Mouse (Mus musculus): ENCODE data around the gene Ccl27b. TPM values are rescaled to one million over a fixed set of nuclear protein-coding genes. Genes with fewer than 3 reads are reported as not detected.
"Not testable (repeated sequence)": the region's sequence is repeated elsewhere in the genome, so short reads cannot be mapped to it uniquely, and the experiment has no call there.

The Ccl27b gene
- polyA plus RNA-seq (2016; fragmentation: Nextera tagmentation; extraction: Ambion mirVana): not detected in 2 replicates

DNA sequence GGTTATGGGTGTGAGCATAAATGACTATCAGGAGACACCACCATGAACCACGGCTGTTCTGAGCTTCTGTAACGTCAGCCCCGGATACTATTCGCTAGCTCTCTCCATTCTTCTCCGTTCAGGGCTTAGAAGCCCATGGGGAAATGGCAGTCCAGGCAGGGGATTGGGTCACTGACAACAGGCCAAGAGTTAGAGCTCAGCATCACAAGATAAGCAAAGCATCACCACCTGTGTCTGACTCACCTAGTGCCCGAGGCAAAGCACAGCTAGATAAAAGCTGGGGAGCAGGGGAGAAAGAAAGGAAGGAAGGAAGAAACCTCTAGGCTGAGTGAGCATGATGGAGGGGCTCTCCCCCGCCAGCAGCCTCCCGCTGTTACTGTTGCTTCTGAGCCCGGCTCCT is at the start of gene Ccl27b:
Gene Ccl27b, plus strand, starts transcription at position 301 of the 400 bp plus-strand sequence.
- WGBS: no CpG with 5 or more reads among the region's 9 CpGs
- not testable (repeated sequence) for H3K4me1 ChIP-seq; H3K27ac ChIP-seq; ATAC-seq (ENCODE audit: low FRiP score, low read depth); H3K9ac ChIP-seq; H3K9me3 ChIP-seq; H3K27me3 ChIP-seq (replicated peaks); H3K4me2 ChIP-seq (replicated peaks); H3K4me3 ChIP-seq; H3K36me3 ChIP-seq

DNA sequence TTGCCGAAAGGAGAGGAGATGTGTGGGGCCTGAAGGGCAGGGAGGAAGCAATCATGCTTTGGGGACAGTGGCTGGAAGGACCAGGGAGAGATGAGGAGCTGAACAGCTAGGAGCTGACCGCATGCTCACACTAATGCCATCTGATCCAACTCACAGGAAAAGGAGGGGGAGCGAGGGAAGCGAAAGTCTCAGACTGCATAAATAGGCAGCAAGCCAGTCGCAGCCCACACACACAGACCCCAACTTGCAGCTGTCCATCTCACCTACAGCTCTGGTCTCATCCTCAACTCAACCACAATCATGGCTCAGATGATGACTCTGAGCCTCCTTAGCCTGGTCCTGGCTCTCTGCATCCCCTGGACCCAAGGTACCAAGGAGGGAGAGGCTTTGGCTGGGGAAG is 43.2 kb upstream of the Ccl27b start, which contains the start of gene Gm10591:
Gene Gm10591, plus strand, starts transcription at position 301 of the 400 bp plus-strand sequence.
- H3K9me3 ChIP-seq; H3K36me3 ChIP-seq; H3K27ac ChIP-seq; ATAC-seq (ENCODE audit: low FRiP score, low read depth); H3K4me1 ChIP-seq; H3K9ac ChIP-seq; H3K4me2 ChIP-seq (replicated peaks); H3K4me3 ChIP-seq; H3K27me3 ChIP-seq (replicated peaks): not testable (repeated sequence)
- no CpG with 5 or more reads among the region's 5 CpGs for WGBS

DNA sequence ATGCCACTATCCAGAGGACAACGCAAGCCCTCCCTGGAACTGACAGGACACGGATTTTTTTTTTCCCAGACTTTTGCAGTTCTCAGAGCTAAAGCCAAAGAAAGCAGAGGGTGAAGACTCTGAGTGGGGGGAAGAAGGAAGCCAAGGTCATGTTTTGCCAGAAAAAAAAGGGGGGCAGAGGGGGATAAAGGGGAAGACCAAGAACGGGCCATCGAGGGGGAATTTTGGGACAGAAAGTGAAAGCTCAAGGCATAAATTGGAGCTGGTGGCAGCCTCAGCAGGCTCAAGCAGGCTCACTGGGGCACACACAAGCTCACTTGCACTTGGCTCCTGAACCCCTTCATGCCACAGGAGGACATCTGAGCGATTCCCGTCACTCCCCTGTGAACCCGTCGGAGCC is 25.6 kb upstream of the Ccl27b start, which contains the start of gene Gm2564:
Gene Gm2564, plus strand, starts transcription at position 301 of the 400 bp plus-strand sequence.
- H3K27ac ChIP-seq; ATAC-seq (ENCODE audit: low FRiP score, low read depth); H3K4me2 ChIP-seq (replicated peaks); H3K9ac ChIP-seq; H3K9me3 ChIP-seq; H3K4me3 ChIP-seq; H3K4me1 ChIP-seq; H3K36me3 ChIP-seq; H3K27me3 ChIP-seq (replicated peaks): not testable (repeated sequence)
- no CpG with 5 or more reads among the region's 8 CpGs for WGBS

DNA sequence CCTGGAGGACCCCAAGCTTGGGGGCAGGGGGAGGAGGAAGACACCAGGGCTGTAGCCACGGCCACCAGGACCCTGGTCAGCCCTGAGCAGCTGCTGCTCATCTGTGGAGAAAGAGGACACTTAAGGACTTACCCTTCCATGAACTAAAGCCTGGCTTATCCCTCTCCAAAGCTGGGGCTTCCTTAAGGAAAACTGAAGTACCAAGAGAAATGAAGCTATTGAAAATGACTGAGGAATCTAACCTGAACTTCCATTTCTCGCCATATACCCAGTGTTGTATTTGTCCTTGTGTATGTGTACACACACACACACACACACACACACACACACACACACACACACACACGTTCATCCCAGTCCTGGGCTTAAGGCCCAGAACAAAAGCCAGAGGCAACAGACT is 6.7 kb downstream of the Ccl27b start, which contains the start of gene Il11ra2:
Gene Il11ra2, minus strand, starts transcription at position 101 of the 400 bp plus-strand sequence.
- H3K36me3 ChIP-seq; H3K27ac ChIP-seq; H3K4me1 ChIP-seq; H3K9me3 ChIP-seq; H3K27me3 ChIP-seq (replicated peaks); H3K9ac ChIP-seq; ATAC-seq (ENCODE audit: low FRiP score, low read depth); H3K4me2 ChIP-seq (replicated peaks); H3K4me3 ChIP-seq: not testable (repeated sequence)
- no CpG with 5 or more reads among the region's 3 CpGs for WGBS

GRCm38 (mm10) chr4:42675415-42675814 is 20.4 kb downstream of the Ccl27b start:
- not testable (repeated sequence) for H3K9ac ChIP-seq; H3K27ac ChIP-seq; H3K27me3 ChIP-seq (replicated peaks); ATAC-seq (ENCODE audit: low FRiP score, low read depth); H3K36me3 ChIP-seq; H3K9me3 ChIP-seq; H3K4me2 ChIP-seq (replicated peaks); H3K4me3 ChIP-seq; H3K4me1 ChIP-seq
- no CpG with 5 or more reads among the region's 4 CpGs for WGBS

DNA sequence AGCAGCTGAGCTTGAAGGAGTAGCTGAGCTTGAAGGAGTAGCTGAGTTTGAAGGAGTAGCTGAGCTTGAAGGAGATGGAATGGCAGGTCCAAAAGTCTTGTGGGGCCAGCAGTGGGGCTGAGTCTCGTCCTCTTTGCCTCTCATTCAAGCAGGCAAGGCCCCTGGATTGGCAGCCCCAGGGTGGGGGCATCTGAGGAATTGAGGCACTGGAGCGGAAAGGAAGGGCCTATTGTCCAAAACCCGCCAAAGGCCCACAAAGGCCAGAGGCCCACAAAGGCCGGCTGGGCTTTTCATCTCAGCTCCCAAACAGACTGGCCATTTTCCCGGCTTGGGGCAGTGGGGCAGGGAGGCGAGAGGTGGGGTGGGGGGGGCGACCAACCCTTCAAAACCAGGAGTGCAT is 24.3 kb downstream of the Ccl27b start:
- not testable (repeated sequence) for H3K4me2 ChIP-seq (replicated peaks); H3K27ac ChIP-seq; ATAC-seq (ENCODE audit: low FRiP score, low read depth); H3K36me3 ChIP-seq; H3K9me3 ChIP-seq; H3K4me3 ChIP-seq; H3K27me3 ChIP-seq (replicated peaks); H3K9ac ChIP-seq; H3K4me1 ChIP-seq
- WGBS: no CpG with 5 or more reads among the region's 7 CpGs

GRCm38 (mm10) chr4:42680374-42681356 is 25.6 kb downstream of the Ccl27b start:
- H3K36me3 ChIP-seq; H3K9ac ChIP-seq; H3K4me3 ChIP-seq; H3K9me3 ChIP-seq; H3K4me1 ChIP-seq; H3K27me3 ChIP-seq (replicated peaks); H3K4me2 ChIP-seq (replicated peaks); H3K27ac ChIP-seq: not testable (repeated sequence)
- ATAC-seq (ENCODE audit: low FRiP score, low read depth): peak; percentile 63
- no CpG with 5 or more reads among the region's 32 CpGs for WGBS

- not testable (repeated sequence) for H3K4me1 ChIP-seq; H3K9me3 ChIP-seq; H3K4me3 ChIP-seq; H3K36me3 ChIP-seq; H3K27me3 ChIP-seq (replicated peaks); H3K27ac ChIP-seq; H3K4me2 ChIP-seq (replicated peaks); H3K9ac ChIP-seq
- WGBS: no CpG with 5 or more reads among the region's 66 CpGs
- peak; percentile 62 for ATAC-seq (ENCODE audit: low FRiP score, low read depth)
Observed at GRCm38 (mm10) chr4:42681473-42682182, 26.6 kb downstream of the Ccl27b start.

DNA sequence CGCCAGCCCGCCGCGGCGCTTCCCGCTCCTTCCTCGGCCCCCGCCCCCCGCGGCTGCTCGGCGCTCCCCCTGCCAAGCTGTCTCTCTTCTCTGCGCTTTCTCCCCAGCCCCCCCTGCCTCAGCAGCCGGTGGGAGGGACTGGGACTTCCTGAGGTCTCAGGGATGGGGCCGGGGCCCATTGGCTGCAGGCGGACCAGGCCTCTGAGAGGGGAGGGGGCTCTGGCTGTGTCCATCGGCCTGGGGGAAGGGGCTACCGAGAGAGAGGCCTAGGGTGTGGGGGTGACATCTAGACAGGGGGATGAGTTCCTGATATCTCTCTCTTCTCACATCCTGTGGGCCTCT is 27.1 kb downstream of the Ccl27b start:
- H3K4me2 ChIP-seq (replicated peaks); H3K9ac ChIP-seq; H3K27me3 ChIP-seq (replicated peaks); H3K36me3 ChIP-seq; H3K4me3 ChIP-seq; H3K9me3 ChIP-seq; H3K27ac ChIP-seq; H3K4me1 ChIP-seq: not testable (repeated sequence)
- whole genome bisulfite sequencing: no CpG with 5 or more reads among the region's 18 CpGs
- peak; percentile 49; the same call in 1 of the 2 replicates for ATAC-seq (ENCODE audit: low FRiP score, low read depth)

Other genes with a start within 250 kb of the Ccl27b start
- gene Gm21586, start 215.9 kb upstream of the Ccl27b start, polyA plus RNA-seq (2016; fragmentation: Nextera tagmentation; extraction: Ambion mirVana): not detected in 2 replicates
- gene Gm2163, start 188.5 kb upstream of the Ccl27b start, polyA plus RNA-seq (2016; fragmentation: Nextera tagmentation; extraction: Ambion mirVana): not detected in 2 replicates
- 0.20 TPM in 1 of 2 replicates, not detected in the other for gene Fam205a2, start 127.1 kb upstream of the Ccl27b start, polyA plus RNA-seq (2016; fragmentation: Nextera tagmentation; extraction: Ambion mirVana)
- gene Gm10591, start 43.1 kb upstream of the Ccl27b start, polyA plus RNA-seq (2016; fragmentation: Nextera tagmentation; extraction: Ambion mirVana): not detected in 2 replicates
- gene Gm2564, start 25.5 kb upstream of the Ccl27b start, polyA plus RNA-seq (2016; fragmentation: Nextera tagmentation; extraction: Ambion mirVana): not detected in 2 replicates
- gene Il11ra2, start 6.6 kb downstream of the Ccl27b start, polyA plus RNA-seq (2016; fragmentation: Nextera tagmentation; extraction: Ambion mirVana): not detected in 2 replicates
- gene 4930578G10Rik, start 80.3 kb downstream of the Ccl27b start, polyA plus RNA-seq (2016; fragmentation: Nextera tagmentation; extraction: Ambion mirVana): 1.5 and 1.6 TPM in 2 replicates
- gene Ccl19, start 101.3 kb downstream of the Ccl27b start, polyA plus RNA-seq (2016; fragmentation: Nextera tagmentation; extraction: Ambion mirVana): 0.36 TPM in 1 of 2 replicates, not detected in the other
- 0.95 and 0.99 TPM in 2 replicates for gene Ccl21a, start 118.7 kb downstream of the Ccl27b start, polyA plus RNA-seq (2016; fragmentation: Nextera tagmentation; extraction: Ambion mirVana)
- 0.05 and 0.14 TPM in 2 replicates for gene Fam205a1, start 198.6 kb downstream of the Ccl27b start, polyA plus RNA-seq (2016; fragmentation: Nextera tagmentation; extraction: Ambion mirVana)
- gene Gm12394, start 201.5 kb downstream of the Ccl27b start, polyA plus RNA-seq (2016; fragmentation: Nextera tagmentation; extraction: Ambion mirVana): 0.80 and 0.82 TPM in 2 replicates
- 2.5 and 2.6 TPM in 2 replicates for gene Fam205c, start 219.0 kb downstream of the Ccl27b start, polyA plus RNA-seq (2016; fragmentation: Nextera tagmentation; extraction: Ambion mirVana)

Data from neural tube, embryonic 12.5 days (tissue).